Mouse (Mus musculus) embryo, embryonic 11.5 days (tissue): ENCODE results near the gene Acly.

Experiments used
- DNase-seq: peaks from one replicate; pipeline ENCODE4 v3.0.0-alpha.2; 2012; ENCODE audit warnings: low read depth, low spot score

Acly gene

GRCm38 (mm10) chr11:100527458-100528374 lies at the start of gene Acly:
TSS of gene Acly (minus strand) at chr11:100528000.
- peak; percentile 99 for DNase-seq

GRCm38 (mm10) chr11:100576256-100576655 lies 48.5 kb upstream of the Acly start:
- no peak for DNase-seq

- DNase-seq = no peak
Observed at GRCm38 (mm10) chr11:100575484-100575855, 47.7 kb upstream of the Acly start.

- DNase-seq = peak; percentile 45
Observed at GRCm38 (mm10) chr11:100574708-100575483, 47.1 kb upstream of the Acly start, which contains the start of gene Cnp. TSS of gene Cnp (plus strand) at chr11:100574904.

GRCm38 (mm10) chr11:100574188-100574587 lies 46.4 kb upstream of the Acly start:
- DNase-seq = no peak

GRCm38 (mm10) chr11:100571202-100571567 lies 43.4 kb upstream of the Acly start:
- no peak for DNase-seq

DNA sequence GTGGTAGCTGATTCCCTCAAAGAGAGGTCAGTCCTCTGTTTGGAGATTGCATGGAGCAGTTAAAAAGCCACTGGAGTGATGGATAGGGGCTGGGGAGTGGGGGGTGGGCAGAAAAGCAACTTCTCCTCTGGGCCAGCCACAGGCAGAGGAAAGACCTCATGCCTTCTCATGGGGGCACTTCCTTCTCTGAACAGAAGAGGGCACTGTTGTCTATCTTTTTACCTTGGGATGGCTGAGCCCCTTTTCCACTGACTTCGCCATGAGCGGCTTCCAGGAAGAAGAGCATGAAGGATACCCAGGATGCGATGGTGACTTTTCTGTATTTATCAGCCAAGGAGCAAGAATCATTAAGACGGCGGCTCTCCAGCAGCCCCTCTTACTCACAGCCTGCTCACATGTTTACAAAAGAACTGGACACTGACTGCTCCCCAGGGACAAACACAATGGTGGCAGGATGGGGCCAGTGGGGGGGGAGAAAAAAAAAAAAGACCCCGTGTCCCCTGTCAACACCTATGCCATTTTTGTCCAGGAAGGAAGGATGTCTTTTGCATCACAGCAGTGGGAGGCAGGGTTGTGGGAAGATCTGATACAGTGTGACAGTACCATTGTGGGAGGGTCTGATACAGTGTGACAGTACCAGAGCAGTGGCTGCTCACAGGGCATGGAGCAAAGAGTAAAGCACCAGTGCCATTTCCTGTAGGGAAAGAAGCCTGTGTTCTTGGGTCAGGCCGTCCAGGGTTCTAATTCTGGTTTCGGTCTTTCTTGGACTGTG lies 42.8 kb upstream of the Acly start:
- peak; percentile 75 for DNase-seq

DNA sequence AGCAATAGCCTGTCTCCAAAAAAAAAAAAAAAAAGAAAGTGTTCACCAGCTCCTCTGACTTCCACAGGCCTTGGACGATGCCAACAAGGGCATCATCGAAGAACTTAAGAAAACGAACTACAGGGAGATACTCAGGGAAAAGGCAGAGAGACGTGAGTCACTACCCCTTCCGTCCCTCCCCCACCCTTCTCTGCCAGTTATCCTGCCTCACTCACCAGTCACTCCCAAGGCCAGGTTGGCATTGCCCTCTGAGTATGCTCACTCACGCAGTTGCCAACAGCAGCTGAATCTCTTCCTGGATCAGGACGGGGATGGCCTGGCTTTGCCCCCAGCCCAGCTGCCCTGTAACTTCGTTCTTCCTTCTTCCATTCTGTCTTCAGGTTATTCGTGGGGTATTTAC lies 42.0 kb upstream of the Acly start:
- no peak for DNase-seq

GRCm38 (mm10) chr11:100568692-100569091 lies 40.9 kb upstream of the Acly start:
- DNase-seq = no peak

DNA sequence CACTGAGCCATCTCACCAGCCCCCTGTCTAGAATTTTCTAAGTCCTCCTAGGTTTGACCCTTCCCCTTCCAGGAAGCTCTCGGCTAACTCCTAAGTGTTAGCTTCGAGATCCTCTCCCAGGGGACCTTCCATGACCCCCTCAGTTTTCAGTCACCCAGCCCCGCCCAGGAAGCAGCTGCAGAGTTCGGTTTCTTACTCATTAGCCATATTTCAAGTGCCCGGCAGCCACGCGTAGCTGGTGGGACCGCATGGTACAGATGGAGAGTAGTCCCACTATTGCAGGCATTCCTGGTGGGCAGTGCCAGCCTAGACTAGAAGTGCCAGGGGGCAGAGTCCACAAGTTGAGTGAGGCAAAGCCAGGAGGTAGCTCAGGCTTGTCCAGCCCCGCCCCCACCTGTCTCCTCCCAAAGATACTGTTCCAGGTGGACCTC lies 40.0 kb upstream of the Acly start:
- no peak for DNase-seq

DNA sequence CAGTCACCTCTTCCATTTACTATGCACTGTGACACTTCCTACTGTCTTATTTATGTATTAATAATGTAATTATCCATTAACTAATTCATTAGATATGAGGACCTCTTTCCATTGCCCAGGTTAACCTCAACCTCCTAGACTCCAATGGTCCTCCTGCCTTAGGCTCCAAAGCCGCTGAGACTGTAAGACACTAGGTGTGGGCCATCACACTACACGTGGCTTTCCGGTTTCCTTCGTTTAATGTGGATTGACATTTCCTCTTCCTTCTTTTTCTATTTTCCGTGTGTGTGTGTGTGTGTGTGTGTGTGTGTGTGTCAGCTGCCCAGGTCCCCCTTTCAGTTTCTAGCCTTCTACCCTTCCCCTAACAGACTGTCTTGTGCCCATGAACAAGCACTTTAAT lies 39.4 kb upstream of the Acly start:
- DNase-seq = no peak

GRCm38 (mm10) chr11:100564703-100565102 lies 36.9 kb upstream of the Acly start:
- DNase-seq = no peak

- no peak for DNase-seq
Observed at GRCm38 (mm10) chr11:100564297-100564696, 36.5 kb upstream of the Acly start.

- no peak for DNase-seq
Observed at GRCm38 (mm10) chr11:100561748-100562147, 33.9 kb upstream of the Acly start.

DNA sequence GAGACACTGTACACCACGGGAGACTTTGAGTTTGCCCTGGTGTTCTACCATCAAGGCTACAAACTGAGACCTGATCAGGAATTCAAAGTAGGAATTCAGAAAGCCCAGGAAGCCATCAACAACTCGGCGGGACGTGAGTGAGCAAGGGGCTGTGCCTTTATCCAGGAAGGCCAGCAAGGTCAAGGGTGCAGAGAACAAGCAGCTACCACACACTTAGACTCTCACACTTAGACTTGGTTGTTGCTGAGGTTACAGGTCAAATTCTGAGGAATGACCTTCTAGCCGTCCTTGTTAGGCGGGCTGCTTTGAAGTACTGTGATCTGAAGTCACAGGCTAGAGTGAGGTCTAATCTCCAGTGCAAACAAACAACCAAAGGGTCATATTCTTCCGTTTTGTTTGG lies 31.7 kb upstream of the Acly start:
- DNase-seq = no peak

DNA sequence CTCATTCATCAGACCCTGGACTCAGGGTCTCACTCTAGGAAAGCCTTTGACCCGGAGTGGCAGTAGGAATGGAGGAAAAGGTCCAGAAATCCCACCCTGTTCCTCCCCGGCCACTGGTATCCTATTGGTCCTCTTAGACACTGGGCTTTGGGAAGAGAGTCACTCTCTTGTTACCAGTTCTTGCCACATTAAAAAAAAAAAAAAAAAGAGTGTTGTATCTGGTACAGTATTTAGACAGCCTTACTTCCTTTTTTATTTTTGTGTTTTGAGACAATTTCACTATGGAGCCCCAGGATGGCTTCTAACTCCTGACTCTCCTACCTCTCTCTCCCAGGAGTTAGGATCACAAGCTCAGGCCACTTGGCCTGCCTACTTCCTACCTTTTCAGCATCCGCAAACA lies 29.8 kb upstream of the Acly start:
- DNase-seq = no peak

DNA sequence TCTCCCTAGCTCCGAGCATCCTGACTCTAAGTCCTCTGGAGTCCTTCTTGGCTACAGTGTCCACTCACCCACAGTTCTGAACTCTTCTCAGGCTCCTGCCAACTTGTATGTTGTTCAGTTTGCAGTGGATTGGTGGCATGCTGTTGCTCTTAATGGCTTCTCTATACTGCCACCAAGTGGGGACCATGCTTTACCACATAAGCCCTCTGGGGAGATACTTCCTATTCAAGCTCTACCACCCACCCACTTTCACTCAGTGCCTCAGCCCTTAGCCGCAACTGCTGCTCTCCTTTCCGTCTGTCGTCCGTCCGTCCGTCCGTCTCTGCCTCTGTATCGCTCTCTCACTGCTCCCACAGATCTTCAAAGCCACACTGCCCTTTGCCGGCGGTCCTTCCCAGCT lies 27.8 kb upstream of the Acly start:
- DNase-seq = peak; percentile 51

DNA sequence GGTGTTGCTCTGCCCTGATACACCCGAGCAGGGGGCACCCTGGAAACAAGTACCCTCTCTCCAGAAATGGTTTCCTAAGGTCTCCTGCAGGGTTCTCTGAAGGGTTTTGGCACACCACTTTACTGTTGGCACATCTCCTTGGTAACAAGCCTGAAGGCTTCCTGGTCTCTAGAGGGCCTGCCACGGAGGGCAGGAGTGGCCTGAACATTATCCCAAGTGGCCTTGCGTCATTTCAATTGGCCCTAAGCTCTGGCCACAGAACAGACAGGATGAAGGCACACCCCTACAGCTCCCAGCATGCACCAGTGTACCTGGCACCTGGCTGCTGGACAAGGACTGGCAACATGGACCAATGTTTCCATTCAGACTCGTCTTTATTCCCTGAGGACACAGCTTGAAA lies 25.0 kb upstream of the Acly start:
- DNase-seq = no peak

DNA sequence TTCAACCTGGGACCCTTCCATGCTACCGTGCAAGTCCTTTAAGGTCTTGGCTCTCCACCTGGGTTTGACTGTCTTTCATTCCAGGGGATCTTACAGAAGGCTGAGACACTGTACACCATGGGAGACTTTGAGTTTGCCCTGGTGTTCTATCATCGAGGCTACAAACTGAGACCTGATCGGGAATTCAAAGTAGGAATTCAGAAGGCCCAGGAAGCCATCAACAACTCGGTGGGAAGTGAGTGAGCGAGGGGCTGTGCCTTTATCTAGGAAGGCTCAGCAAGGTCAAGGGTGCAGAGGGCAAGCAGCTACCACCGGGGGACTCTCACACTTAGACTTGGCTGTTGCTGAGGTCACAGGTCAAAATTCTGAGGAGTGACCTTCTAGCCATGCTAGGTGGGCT lies 22.3 kb upstream of the Acly start:
- no peak for DNase-seq

- no peak for DNase-seq
Observed at GRCm38 (mm10) chr11:100549466-100549865, 21.7 kb upstream of the Acly start.

- no peak for DNase-seq
Observed at GRCm38 (mm10) chr11:100548141-100548540, 20.3 kb upstream of the Acly start.

- DNase-seq = no peak
Observed at GRCm38 (mm10) chr11:100546955-100547354, 19.2 kb upstream of the Acly start.
